Mouse (Mus musculus) G1E (cell line): ENCODE results near the gene Arhgap30. TPM values are rescaled to one million over a fixed set of nuclear protein-coding genes. Genes with fewer than 3 reads are reported as not detected.

Source experiments
- ATAC-seq: 2 replicates; pipeline ENCODE4 v1.8.0; 2016; ENCODE audit warnings: mild to moderate bottlenecking; ENCODE audit not compliant: insufficient number of reproducible peaks, poor library complexity, low FRiP score, severe bottlenecking; ENCODE audit errors: extremely low read depth
- DNase-seq: peaks from one replicate; pipeline ENCODE4 v3.0.0; 2012; ENCODE audit warnings: low spot score
- H3K27me3 ChIP-seq: 2 replicates; pipeline ENCODE4 v1.6.1; 2012; ENCODE audit warnings: mild to moderate bottlenecking, low read length, inconsistent platforms; ENCODE audit not compliant: insufficient read depth
- H3K36me3 ChIP-seq: replicated peaks from 2 replicates; pipeline ENCODE3; 2012; ENCODE audit warnings: mild to moderate bottlenecking, inconsistent platforms
- H3K4me1 ChIP-seq: 2 replicates; pipeline ENCODE4 v1.6.1; 2012; ENCODE audit warnings: low read depth, low read length, inconsistent platforms, mixed read lengths; ENCODE audit not compliant: insufficient read depth
- H3K4me3 ChIP-seq: 2 replicates; pipeline ENCODE4 v1.5.1; 2012; ENCODE audit warnings: low read depth, mild to moderate bottlenecking, inconsistent platforms, low read length, moderate library complexity, mixed read lengths
- H3K9me3 ChIP-seq: replicated peaks from 2 replicates; pipeline ENCODE4 v1.6.1; 2012; ENCODE audit warnings: inconsistent platforms
- CTCF ChIP-seq: IDR thresholded peaks from 2 replicates; pipeline ENCODE4 v1.5.1; 2012; ENCODE audit warnings: low read depth, low read length, inconsistent platforms, mixed read lengths
- GATA1 ChIP-seq: IDR thresholded peaks from 2 replicates; pipeline ENCODE4 v1.6.1; 2012; ENCODE audit warnings: borderline replicate concordance, low read length, inconsistent platforms, mixed read lengths
- GATA2 ChIP-seq: IDR thresholded peaks from 2 replicates; pipeline ENCODE4 v1.6.1; 2012; ENCODE audit warnings: low read depth, low read length, inconsistent platforms, borderline replicate concordance
- POLR2AphosphoS5 ChIP-seq: IDR thresholded peaks from 2 replicates; pipeline ENCODE4 v1.6.1; 2012; ENCODE audit warnings: low read depth, low read length, inconsistent platforms; ENCODE audit not compliant: insufficient replicate concordance
- TAL1 ChIP-seq: conservative IDR thresholded peaks from 2 replicates; pipeline ENCODE4 v1.6.1; 2012; ENCODE audit warnings: low read depth, low read length, inconsistent platforms, mixed read lengths
- polyA plus RNA-seq: library from polyadenylated mRNA; stranded (reverse); fragments of >175 nt; gene quantifications from 2 replicates; pipeline ENCODE4 v1.2.3, GENCODE M21; 2012
- total RNA-seq, 2 experiments: library from RNA; stranded (forward) in 1 of 2; stranded (reverse) in 1 of 2; fragments of 200-1000 nt in 1 of 2; fragments of >200 nt in 1 of 2; fragmentation: Nextera tagmentation in 1 of 2; gene quantifications; 2 replicates each; pipeline ENCODE4 v1.2.3; 2014 to 2017

Arhgap30 gene
- total and polyA plus RNA-seq, 3 experiments: 2.9 to 11.4 (median 4.6) TPM

- H3K4me3 ChIP-seq: no peak overlapping the region
- H3K9me3 ChIP-seq: no peaks in the 10 kb centered on the region
- peaks cover 12% of the 10 kb centered on the region for H3K4me1 ChIP-seq
- DNase-seq: no peak
- peaks cover 55% of the 10 kb centered on the region for H3K27me3 ChIP-seq
- ATAC-seq: no peak
- H3K36me3 ChIP-seq: no peaks in the 10 kb centered on the region
- no peak for TF ChIP-seq CTCF
- no peak for TF ChIP-seq POLR2AphosphoS5
- TF ChIP-seq TAL1: no peak
- TF ChIP-seq GATA1: no peak
- no peak for TF ChIP-seq GATA2
Measured at GRCm38 (mm10) chr1:171375646-171376097, 13.1 kb upstream of the Arhgap30 start.

- peaks cover 17% of the 10 kb centered on the region for H3K4me1 ChIP-seq
Measured at GRCm38 (mm10) chr1:171378298-171378697, 10.5 kb upstream of the Arhgap30 start.

GRCm38 (mm10) chr1:171379935-171380599 lies 8.7 kb upstream of the Arhgap30 start:
- peaks cover 19% of the 10 kb centered on the region for H3K4me1 ChIP-seq
- peak; percentile 63 for ATAC-seq
- DNase-seq: no peak
- no peak overlapping the region; the same call in 1 of the 2 replicates for H3K4me3 ChIP-seq
- H3K36me3 ChIP-seq: no peaks in the 10 kb centered on the region
- no peaks in the 10 kb centered on the region for H3K9me3 ChIP-seq
- TF ChIP-seq POLR2AphosphoS5 (no peak), TAL1 (no peak), CTCF (no peak), GATA1 (no peak), GATA2 (no peak)
- H3K27me3 ChIP-seq: peaks cover 42% of the 10 kb centered on the region

More at GRCm38 (mm10) chr1:171378298-171378697, 10.5 kb upstream of the Arhgap30 start:
- no peak for ATAC-seq
- H3K36me3 ChIP-seq: no peaks in the 10 kb centered on the region
- TF ChIP-seq POLR2AphosphoS5 (no peak), GATA2 (no peak), GATA1 (no peak), CTCF (no peak), TAL1 (no peak)
- no peak overlapping the region for H3K4me3 ChIP-seq
- H3K27me3 ChIP-seq: peaks cover 41% of the 10 kb centered on the region
- DNase-seq: no peak
- no peaks in the 10 kb centered on the region for H3K9me3 ChIP-seq

- H3K27me3 ChIP-seq: peaks cover 41% of the 10 kb centered on the region
- DNase-seq (no peak), ATAC-seq (no peak)
- no peaks in the 10 kb centered on the region for H3K9me3 ChIP-seq
- no peak overlapping the region for H3K4me3 ChIP-seq
- TF ChIP-seq CTCF (no peak), GATA2 (no peak), GATA1 (no peak), TAL1 (no peak), POLR2AphosphoS5 (no peak)
- H3K36me3 ChIP-seq: no peaks in the 10 kb centered on the region
- peaks cover 19% of the 10 kb centered on the region for H3K4me1 ChIP-seq
Measured at GRCm38 (mm10) chr1:171382096-171382620, 6.6 kb upstream of the Arhgap30 start.

- H3K9me3 ChIP-seq: no peaks in the 10 kb centered on the region
- H3K4me1 ChIP-seq: peaks cover 30% of the 10 kb centered on the region
- H3K4me3 ChIP-seq: peak overlapping the region; percentile 17; the same call in 1 of the 2 replicates
- no peaks in the 10 kb centered on the region for H3K36me3 ChIP-seq
- no peak for ATAC-seq
- TF ChIP-seq POLR2AphosphoS5: no peak
- no peak for TF ChIP-seq GATA2
- no peak for TF ChIP-seq CTCF
- TF ChIP-seq GATA1: no peak
- no peak for TF ChIP-seq TAL1
- no peak for DNase-seq
- peaks cover 35% of the 10 kb centered on the region for H3K27me3 ChIP-seq
Measured at GRCm38 (mm10) chr1:171384361-171384760, 4.4 kb upstream of the Arhgap30 start.

GRCm38 (mm10) chr1:171385171-171385570 lies 3.6 kb upstream of the Arhgap30 start:
- H3K4me1 ChIP-seq: peaks cover 32% of the 10 kb centered on the region
- H3K9me3 ChIP-seq: no peaks in the 10 kb centered on the region
- peaks cover 29% of the 10 kb centered on the region for H3K27me3 ChIP-seq
- DNase-seq: no peak
- no peak overlapping the region for H3K4me3 ChIP-seq
- TF ChIP-seq POLR2AphosphoS5 (no peak), TAL1 (no peak), GATA2 (no peak)
- H3K36me3 ChIP-seq: no peaks in the 10 kb centered on the region
- no peak for ATAC-seq

- Histone ChIP-seq H3K9me3 (no peaks in the 10 kb centered on the region), H3K4me3 (no peak overlapping the region), H3K36me3 (no peaks in the 10 kb centered on the region), H3K27me3 (peaks cover 24% of the 10 kb centered on the region), H3K4me1 (peaks cover 36% of the 10 kb centered on the region)
- TF ChIP-seq TAL1: no peak
- DNase-seq (no peak), ATAC-seq (no peak)
Measured at GRCm38 (mm10) chr1:171387099-171387498, 1.7 kb upstream of the Arhgap30 start.
